Mouse (Mus musculus) brain, adult 2 months (tissue): ENCODE data around the gene Kcnh3.
A peak's percentile ranks its signal among the peaks of the same experiment; 100 is the strongest.

Experiments used
- DNase-seq: peaks from one replicate; pipeline ENCODE4 v3.0.0; 2011; ENCODE audit warnings: low read depth, low spot score

Gene Kcnh3

DNA sequence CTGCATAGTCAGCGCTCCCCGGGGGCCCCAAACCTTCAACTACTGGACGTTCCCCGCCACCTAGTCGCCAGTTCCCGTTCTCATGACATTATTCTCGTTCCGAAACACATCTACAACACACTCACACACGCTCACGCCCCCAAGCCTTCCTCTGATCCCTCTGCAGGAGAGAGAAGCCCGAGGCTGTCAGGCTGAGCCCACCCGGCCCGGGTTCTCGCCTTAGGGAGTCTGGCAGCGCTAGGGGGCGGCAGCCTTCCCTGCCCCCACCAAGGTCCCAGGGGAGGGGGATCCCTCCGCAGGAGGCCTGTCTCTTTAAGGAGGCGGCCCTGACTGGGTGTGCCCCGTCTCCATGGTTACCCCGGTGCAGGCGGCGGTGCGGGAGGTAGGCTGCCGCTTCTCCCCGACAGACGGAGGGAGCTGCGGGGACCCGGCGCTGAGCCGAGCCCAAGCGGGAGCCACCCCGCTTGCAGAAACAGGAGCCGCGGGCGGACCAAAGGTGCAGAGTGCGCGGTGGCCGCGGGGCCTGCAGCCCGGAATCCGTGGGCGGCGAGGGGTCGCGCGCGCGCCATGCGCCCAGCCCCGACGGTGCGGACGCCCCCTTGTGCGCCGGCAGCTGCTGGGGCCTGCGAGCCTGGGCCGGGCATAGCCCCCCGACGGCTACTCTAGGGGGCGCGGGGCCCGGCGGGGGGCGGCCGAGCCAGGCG, at the start of gene Kcnh3:
Gene Kcnh3 (plus strand): TSS at position 654 of the 704 bp plus-strand sequence.
- peak; percentile 87 for DNase-seq

DNA sequence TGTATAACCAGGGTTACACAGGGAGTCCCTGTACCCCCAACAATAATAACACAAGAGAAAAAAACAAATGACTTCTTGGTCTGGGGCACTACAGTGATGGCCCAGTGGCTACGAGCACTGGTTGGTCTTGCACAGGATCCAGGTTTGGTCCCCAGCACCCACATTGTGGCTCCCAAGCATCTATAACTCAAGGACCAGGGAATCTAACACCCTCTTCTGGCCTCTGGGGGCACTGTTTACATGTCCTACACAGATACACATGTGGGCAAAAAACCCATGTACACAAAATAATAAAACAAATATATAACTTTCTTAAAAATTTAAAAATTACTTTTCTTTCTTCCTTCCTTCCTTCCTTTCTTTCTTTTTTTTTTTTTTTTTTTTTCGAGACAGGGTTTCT, 45.0 kb upstream of the Kcnh3 start:
- no peak for DNase-seq

DNA sequence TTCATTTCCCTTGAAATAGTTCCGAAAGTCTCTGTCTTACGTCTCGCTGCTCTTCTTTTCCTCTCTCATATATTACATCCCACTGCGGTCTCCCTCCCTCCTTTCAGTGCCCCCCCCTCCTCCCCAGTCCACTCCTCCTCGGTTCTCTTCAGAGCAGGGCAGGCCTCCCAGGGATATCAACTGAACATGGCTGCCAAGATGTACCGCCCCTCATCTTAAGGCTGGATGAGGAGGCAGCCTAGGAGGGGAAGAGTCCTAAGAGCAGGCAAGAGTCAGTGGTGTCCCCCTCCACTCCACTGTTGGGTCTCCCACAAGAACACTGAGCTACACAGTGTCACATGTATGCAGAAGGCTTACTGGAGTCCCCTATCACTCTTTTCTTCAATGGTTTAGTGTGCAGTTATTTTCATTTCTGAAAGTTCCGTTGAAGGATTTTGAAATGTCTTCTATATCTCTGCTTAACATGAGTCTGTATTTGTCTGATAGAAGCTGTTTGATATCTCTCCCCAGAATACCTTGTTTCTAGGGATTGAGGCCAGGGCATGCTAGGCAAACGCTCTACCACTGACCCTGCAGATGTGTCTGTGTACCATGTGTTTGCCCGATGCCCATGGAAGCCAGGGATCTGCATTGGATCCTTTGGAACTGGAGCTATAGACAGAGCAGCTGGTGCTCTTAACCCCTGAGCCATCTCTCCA, 40.3 kb upstream of the Kcnh3 start:
- no peak for DNase-seq

DNA sequence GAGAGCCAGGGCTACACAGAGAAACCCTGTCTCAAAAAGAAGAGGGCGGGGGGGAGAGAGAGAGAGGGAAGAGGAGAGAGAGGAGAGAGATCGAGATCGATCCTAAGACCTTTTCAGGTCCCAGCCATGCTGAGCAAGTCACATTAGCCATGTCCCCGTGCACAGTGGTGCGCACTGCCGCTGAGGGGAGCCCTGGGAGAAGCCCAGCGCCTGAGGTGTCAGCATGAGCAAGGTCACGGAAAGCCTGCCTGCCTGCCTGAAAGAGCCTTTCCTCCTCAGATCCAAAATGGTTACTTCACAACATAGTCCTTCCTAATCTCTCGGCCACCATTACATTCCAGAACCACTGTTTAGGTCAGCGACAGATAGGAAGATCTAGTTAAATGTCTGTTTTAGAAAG, 30.3 kb upstream of the Kcnh3 start:
- DNase-seq = no peak

DNA sequence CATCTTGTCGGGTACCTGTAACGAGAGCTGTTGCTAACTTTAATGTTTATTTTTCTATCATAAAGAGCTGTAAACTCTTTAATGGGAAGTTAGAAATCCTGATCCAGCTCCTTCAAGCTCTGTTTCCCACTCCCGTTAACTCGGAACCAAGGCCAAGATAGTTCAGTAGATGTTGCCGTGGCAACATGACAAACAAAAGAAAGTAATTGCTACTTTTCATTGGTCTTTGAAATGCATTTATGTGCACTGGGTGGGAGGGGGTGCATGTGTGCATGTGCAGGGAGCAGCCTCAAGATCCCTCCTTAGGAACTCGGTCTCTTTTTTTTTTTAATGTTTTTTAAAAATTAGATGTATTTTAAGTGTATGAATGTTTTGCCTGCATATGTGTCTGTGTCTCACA, 29.6 kb upstream of the Kcnh3 start:
- DNase-seq = peak; percentile 66

DNA sequence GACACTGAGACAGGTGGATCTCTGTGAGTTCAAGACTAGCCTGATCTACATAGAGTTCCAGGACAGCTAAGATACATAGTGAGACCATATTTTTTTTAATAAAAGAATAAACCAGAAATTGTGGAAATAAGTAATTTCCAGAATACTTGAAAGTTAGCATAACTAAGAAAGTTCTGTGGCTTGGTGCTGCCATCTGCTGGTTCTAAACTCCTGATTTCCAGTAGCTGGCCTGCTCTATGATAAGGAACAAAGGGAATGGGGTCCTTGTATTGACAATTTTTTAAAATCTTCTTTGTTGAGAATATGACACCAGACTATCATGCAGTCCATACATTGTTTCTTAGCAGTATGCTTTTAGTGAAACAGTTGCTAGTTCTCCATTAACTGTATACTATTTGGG, 25.9 kb upstream of the Kcnh3 start:
- peak; percentile 55 for DNase-seq

DNA sequence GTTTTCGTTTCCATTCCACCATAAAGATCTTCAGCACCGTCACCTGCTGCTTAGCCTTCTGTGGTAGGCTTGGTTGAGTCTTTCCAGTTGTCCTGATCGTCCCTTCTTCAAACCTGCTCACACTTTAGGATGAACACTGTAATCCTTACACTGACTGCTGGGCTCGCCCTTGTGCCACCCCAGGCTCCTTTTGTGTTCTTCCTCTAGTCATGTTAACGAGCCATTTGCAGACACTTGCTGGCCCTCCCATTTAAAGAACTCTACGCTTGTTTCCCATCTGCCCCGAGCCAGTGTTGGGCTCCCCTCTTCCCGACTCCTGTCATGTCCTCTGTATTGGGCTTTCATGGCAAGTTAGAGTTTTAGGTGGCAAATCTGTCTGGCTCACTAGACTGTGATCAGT, 18.7 kb upstream of the Kcnh3 start:
- DNase-seq = no peak

DNA sequence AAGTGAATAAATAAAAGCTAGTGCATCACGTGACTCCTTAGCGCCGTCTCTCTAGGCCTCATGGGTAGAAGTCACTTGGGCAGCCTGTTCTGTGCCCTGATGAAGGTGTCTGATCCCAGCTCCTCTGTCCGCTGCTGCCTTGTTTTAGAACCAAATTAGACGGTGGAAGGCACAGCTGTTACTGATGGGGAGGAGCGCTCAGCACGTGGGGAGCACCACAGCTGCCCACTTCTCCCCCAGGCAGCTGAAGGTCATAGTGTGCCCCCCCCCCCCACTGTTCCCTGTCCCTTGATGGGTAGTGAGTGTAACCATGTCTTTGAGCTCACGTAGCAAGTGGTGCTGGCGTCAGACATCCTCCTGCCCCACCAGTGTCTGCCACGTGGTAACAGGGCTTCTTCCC, 11.5 kb upstream of the Kcnh3 start:
- no peak for DNase-seq

DNA sequence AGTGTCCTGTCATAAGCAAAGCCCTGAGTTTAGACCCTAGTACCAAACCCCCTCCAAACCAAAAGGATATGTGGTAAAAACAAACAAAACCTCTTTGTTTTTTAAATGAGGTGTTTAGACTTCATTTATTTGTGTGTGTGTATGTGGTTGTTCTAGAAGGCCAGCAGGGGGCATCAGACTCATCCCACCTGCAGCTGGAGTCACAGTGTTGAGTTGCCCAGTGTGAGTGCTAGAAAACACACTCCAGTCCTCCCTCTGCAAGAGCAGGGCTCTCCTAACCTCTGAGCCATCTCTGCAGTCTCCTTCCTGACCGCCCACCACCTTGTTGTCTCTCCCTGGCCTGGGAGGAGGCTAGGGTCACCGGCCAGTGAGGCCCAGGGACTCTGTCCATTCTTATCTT, 9.7 kb upstream of the Kcnh3 start:
- DNase-seq = no peak

DNA sequence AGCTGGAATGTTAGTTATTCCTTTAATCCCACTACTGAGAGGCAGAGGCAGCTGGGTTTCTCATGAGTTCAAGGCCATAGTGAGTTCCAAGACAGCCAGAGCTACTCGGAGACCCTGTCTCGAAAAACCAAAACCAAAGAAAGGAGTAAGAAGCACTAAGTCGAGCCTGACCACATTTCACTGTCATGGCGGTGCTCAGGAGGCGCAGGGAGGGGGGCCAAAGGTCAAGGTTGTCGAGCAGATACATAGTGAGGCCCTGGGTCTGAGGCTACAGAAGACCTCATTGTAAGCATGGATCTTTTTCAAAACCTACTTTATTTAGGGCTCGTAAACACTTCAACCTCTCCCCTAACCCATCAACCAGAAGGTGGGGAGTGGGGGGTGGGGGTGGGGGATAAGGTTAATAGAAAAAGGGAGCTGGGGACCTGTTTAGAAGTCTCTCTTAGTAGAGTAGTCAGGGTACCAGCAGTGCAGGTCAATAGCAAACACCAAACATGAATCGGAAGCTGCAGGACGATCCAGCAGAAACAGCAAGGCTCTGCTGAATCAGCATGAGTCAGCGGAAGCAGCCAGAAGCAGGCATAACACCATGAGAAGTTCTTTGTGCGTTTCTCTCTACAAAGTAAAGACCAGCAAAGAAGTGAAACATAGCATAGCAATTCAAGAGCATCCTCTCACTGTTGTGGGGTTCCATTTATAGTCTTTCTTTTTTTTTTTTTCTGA, 8.8 kb upstream of the Kcnh3 start:
- no peak for DNase-seq

DNA sequence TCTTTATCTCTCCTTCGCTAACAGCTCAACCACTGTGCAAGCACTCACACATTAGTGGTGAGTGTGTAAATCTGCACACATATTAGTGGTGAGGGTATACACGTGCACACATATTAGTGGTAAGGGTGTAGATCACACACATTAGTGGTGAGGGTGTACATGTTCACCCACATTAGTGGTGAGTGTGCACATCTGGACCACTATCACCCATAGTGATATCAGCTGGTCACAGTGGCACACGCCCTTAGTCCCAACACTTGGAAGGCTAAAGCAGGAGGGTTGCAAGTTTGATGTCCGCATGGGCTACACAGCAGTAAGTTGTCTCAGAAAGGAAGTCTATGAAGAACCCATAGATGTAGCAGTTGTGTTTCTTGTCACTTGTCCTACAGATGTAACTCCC, 7.0 kb upstream of the Kcnh3 start:
- no peak for DNase-seq

DNA sequence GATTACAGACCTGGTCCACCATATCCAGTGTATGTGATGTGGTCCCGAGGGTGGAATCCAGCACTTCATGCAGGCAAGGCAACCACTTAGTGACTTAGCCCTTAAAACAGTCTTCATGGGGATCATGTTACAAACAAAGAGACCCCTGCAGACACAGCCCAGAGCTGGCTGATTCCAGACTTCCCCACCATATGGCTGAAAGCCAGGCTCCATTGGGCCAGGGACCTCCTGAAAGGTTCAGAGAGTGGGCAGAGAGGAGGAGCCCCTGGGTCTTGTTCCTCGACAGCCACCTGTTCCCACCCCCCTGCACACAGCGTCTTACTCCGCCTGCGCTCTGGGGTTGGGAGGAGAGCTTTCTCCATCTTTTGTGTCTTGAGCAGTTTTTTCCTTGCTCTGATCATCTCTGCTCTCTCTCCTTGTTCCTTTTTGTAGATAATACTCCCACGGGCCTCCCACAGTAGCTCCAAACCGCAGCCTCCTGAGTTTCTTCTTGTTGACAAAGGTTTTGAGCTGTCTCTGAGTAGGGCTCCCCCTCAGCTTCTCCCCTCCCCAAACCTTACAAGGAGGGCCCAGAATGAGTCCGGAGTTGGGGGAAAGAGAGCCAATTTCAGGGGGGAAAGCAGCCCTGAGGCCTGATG, 3.2 kb upstream of the Kcnh3 start:
- DNase-seq = peak; percentile 71

DNA sequence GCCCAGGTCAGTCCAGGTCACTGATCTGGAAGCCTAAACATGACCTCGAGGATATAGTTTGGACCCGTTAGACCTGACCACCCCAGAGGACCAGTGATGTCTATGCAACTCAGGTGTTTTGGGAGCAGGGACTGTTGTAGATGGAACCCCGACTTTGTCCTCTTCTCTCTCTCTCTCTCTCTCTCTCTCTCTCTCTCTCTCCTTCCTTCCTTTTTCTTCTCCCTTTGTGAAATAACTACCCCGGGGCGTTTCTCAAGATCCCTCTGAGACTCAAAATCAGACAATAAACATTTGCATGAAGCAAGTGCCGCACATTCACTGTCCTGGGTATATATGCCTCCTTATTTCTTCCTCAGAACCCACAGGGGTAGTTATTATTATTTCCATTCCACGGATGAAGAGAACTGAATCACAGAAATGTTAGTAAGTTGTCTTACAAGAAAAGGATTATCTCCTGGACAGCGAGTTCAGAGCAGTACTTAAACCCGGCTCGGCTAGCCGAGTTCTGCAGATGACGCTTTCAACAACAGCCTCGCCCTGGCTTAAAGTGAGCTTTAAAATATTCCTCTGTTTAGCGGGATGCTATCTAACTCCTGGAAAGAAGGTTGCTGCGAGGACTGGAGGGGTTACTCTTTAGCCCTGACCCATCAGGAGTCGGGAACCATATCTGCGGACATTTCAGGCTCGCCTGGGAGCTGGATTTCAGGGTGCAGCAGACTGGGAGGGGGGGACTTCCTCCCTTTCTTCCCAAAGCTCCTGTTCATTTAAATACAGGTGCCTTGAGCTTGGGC, 1.7 kb upstream of the Kcnh3 start:
- no peak for DNase-seq

DNA sequence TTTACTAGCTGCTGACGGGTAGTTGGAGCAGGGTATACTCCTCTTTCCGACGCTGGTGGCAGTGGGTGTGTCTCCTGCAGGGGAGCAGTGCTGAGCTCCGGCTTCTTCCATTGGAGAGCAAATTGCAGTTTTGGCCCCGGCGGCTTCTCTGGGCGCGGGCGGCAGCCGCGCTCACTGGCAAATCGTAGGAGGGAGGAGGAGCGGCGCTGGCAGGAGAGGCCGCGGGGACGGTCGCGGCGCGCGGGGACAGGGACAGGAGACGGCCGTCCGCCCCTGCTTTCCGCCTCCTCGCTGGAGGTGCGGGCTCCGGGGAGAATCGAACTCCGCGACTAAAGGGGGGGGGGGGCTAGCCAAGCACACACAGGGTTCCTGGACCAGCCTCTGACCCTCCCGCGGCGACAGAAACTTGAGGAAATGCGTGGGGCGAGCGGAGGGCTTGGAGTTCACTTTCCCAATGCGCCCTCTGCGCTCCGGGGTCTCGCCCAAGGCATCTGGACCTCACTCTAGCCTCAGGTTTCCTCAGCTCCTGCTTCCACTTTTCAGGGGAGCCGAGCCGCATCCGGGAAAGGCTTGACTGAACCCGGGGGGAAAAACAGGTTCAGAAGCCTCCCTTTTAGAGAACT, 965 bp upstream of the Kcnh3 start:
- peak; percentile 87 for DNase-seq

DNA sequence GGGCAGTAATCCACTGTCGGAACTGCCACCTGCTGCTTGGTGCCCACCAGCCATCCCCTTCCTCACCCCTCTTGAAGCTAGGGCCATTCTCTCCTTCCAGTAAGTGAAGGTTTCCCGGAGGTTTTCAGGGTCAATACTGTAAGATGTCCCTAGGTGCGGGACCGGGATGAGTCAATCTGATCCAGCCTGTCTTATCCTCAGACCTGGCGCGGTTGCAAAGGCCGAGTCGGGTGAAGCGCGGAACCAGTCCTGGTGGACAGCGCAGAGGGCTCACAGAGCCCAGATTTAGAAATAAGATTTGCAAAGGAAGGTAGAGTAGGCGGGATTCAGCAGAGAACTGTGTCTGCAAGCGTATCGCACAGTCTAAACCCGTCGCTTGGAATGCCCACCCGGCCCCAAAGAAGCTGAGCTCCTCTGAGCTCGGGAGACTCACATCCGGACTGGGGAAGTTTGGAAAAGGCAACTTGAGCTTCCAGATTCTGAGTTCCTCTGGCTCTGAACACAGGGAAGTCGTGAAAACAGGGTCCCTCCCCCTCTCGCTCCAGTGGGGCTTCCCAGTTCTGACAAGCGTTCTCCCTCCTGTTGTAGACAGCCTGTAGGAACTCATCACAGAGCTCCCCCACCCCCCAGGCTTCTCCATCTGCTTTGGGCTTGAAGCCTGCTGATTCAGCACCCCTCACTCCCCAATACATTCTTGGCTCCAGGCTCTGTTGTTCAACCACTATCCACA, 585 bp downstream of the Kcnh3 start:
- DNase-seq = peak; percentile 82

DNA sequence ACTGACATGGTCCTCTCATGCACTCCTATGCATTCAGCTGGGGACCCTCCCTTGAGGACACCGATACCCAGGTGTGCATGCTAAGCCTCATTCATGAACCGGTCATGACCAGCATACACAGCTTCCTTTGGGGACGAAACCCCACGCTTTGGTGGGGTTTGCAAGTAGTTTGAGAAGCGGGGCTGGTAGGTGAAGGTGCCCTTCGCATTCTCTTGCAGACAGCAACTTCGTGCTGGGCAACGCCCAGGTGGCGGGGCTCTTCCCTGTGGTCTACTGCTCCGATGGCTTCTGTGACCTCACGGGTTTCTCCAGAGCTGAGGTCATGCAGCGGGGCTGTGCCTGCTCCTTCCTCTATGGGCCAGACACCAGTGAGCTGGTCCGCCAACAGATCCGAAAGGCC, 1.4 kb downstream of the Kcnh3 start:
- no peak for DNase-seq

DNA sequence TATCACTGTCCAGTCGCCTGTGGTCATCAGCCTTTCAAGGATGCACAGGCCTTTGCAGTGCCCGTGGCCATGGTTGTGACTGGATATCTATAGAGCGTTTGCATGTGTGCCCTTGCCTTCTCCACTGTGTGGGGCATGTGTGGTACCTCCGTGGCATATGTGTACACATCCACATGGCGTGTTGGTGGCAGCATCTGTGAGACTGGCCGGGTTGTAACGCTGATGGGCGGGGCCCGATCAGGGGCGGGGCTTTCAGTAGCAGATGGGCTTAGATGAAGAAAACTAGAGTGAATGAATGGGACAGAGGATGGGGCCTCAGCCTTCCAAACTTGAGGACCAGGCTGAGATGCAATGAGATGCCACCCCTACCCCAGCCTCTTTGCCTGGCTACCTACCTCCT, 7.3 kb downstream of the Kcnh3 start:
- DNase-seq = peak; percentile 43

DNA sequence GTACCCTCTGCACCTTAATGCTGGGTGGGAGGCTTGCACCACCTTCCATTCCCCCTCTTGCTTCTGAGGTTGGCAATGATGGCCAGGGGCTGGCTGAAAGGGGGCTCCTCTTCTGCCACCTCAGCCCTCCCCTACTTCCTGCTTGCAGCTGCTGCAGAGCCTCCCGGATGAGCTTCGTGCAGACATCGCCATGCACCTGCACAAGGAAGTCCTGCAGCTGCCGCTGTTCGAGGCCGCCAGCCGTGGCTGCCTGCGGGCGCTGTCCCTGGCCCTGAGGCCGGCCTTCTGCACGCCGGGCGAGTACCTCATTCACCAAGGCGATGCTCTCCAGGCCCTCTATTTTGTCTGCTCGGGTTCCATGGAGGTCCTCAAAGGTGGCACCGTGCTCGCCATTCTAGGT, 9.1 kb downstream of the Kcnh3 start:
- DNase-seq = no peak

DNA sequence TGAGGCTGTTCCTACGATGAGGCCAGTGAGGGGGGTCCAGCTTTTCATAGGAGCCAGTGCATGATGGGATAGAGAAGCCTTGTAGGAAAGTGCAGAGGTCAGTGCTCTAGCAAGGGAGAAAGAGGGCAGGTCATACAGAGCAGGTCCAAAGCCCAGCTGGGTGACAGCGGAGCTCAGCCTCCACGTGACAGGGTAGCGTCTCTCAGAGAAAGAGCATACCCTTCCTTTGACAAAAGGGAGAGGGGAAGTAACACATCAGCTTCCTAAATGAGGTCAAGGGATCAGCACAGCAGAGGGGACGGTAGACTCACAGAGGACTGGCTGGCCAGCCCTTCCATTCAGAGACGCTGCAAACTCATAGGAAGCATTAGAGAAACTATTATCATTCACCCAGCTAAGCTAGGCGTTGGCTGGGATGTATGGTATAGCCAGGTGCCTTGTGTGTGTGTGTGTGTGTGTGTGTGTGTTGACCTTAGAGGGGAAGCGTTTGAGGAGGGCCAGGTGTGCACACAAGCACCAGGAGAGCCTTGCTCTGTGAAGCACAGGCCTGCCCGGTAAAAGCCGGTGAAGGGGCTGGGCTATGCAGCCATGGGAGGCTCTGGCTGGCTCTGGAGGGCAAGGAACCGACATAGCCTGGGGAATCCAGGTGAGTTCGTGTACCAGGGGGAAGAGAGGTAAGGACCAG, 9.8 kb downstream of the Kcnh3 start:
- no peak for DNase-seq

DNA sequence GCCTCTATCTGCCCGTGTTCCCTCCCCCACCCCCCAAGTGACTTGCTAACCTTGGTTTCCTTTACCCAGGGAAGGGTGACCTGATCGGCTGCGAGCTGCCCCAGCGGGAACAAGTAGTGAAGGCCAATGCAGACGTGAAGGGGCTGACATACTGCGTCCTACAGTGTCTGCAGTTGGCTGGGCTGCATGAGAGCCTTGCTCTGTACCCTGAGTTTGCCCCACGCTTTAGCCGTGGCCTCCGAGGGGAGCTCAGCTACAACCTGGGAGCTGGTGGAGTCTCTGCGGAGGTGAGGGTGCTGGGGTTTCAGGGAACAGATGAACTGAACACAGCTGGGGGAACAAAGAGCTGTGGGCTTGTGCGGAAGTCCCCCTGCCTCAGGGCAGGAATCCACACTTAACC, 13.3 kb downstream of the Kcnh3 start:
- no peak for DNase-seq
